Mouse (Mus musculus) gastrocnemius, postnatal 4 days (tissue): ENCODE data around the gene Hdac10. TPM values are rescaled to one million over a fixed set of nuclear protein-coding genes. Genes with fewer than 3 reads are reported as not detected.

Experiments used
- DNase-seq, 2 experiments: peaks; one replicate each; pipeline ENCODE4 v3.0.0; 2021 to 2022; ENCODE audit warnings: low spot score in 2 of 2, mixed read lengths in 2 of 2
- total RNA-seq, 2 experiments: library from RNA; stranded (reverse); gene quantifications; 2 replicates each; pipeline ENCODE4 v1.2.3; 2021

Gene Hdac10
- total RNA-seq, 2 experiments from 2014 or later, result 11.2 to 11.8 TPM

GRCm38 (mm10) chr15:89148496-89149270 is 20.2 kb upstream of the Hdac10 start:
- DNase-seq, result no peak

GRCm38 (mm10) chr15:89147895-89148294 is 19.4 kb upstream of the Hdac10 start:
- no peak for DNase-seq

GRCm38 (mm10) chr15:89147456-89147855 is 19.0 kb upstream of the Hdac10 start:
- no peak for DNase-seq

GRCm38 (mm10) chr15:89147024-89147423 is 18.5 kb upstream of the Hdac10 start:
- no peak for DNase-seq

GRCm38 (mm10) chr15:89146537-89146936 is 18.0 kb upstream of the Hdac10 start:
- no peak for DNase-seq

- no peak for DNase-seq
These were observed 17.4 kb upstream of the Hdac10 start for GRCm38 (mm10) chr15:89145813-89146350.

- no peak for DNase-seq
These were observed 16.5 kb upstream of the Hdac10 start for GRCm38 (mm10) chr15:89144965-89145364.

- DNase-seq, result no peak
These were observed 14.6 kb upstream of the Hdac10 start for GRCm38 (mm10) chr15:89143134-89143533.

GRCm38 (mm10) chr15:89141905-89142304 is 13.4 kb upstream of the Hdac10 start:
- DNase-seq, result no peak

GRCm38 (mm10) chr15:89141443-89141842 is 12.9 kb upstream of the Hdac10 start:
- no peak for DNase-seq

GRCm38 (mm10) chr15:89140659-89141252 is 12.3 kb upstream of the Hdac10 start, which contains the start of gene Mapk12:
Gene Mapk12 (minus strand): TSS chr15:89140703.
- peak in 1 of 2 experiments; percentile 62 for DNase-seq

- peak in 1 of 2 experiments; percentile 57 for DNase-seq
These were observed 11.7 kb upstream of the Hdac10 start for GRCm38 (mm10) chr15:89140048-89140658.

GRCm38 (mm10) chr15:89138531-89138930 is 10.0 kb upstream of the Hdac10 start:
- no peak for DNase-seq

GRCm38 (mm10) chr15:89138046-89138405 is 9.5 kb upstream of the Hdac10 start:
- no peak for DNase-seq

GRCm38 (mm10) chr15:89137378-89138045 is 9.0 kb upstream of the Hdac10 start:
- DNase-seq, result no peak

- no peak for DNase-seq
These were observed 8.1 kb upstream of the Hdac10 start for GRCm38 (mm10) chr15:89136461-89137155.

- DNase-seq, result no peak
These were observed 2.8 kb upstream of the Hdac10 start for GRCm38 (mm10) chr15:89131316-89131715.

- DNase-seq, result no peak
These were observed 1.7 kb upstream of the Hdac10 start for GRCm38 (mm10) chr15:89130245-89130644.

GRCm38 (mm10) chr15:89127364-89127940 is 1.0 kb downstream of the Hdac10 start:
- DNase-seq, result no peak

GRCm38 (mm10) chr15:89126622-89127021 is 1.9 kb downstream of the Hdac10 start:
- DNase-seq, result no peak
